Mouse (Mus musculus) testis, postnatal 10 days (tissue): Measurements from ENCODE around the gene Cacng8.

Experiments
- DNase-seq: peaks from one replicate; pipeline ENCODE4 v3.0.0; 2021; ENCODE audit warnings: low spot score

Cacng8 gene

GRCm38 (mm10) chr7:3432066-3432465 lies 41.6 kb downstream of the Cacng8 start:
- DNase-seq = no peak

- no peak for DNase-seq
Measured at GRCm38 (mm10) chr7:3437941-3438340, 47.5 kb downstream of the Cacng8 start.

GRCm38 (mm10) chr7:3439984-3440383 lies 49.5 kb downstream of the Cacng8 start:
- DNase-seq = no peak

- DNase-seq = no peak
Measured at GRCm38 (mm10) chr7:3440526-3440925, 50.0 kb downstream of the Cacng8 start.

- no peak for DNase-seq
Measured at GRCm38 (mm10) chr7:3442476-3443062, 52.1 kb downstream of the Cacng8 start.

GRCm38 (mm10) chr7:3444678-3445077 lies 54.2 kb downstream of the Cacng8 start:
- DNase-seq = no peak

- DNase-seq = no peak
Measured at GRCm38 (mm10) chr7:3446584-3446983, 56.1 kb downstream of the Cacng8 start.

GRCm38 (mm10) chr7:3447026-3447425 lies 56.5 kb downstream of the Cacng8 start:
- no peak for DNase-seq

GRCm38 (mm10) chr7:3448737-3449454 lies 58.4 kb downstream of the Cacng8 start:
- DNase-seq = peak; percentile 92

- DNase-seq = no peak
Measured at GRCm38 (mm10) chr7:3450671-3451070, 60.2 kb downstream of the Cacng8 start.

- no peak for DNase-seq
Measured at GRCm38 (mm10) chr7:3451161-3451560, 60.7 kb downstream of the Cacng8 start.

GRCm38 (mm10) chr7:3452821-3453485 lies 62.5 kb downstream of the Cacng8 start:
- no peak for DNase-seq

- no peak for DNase-seq
Measured at GRCm38 (mm10) chr7:3453486-3454183, 63.2 kb downstream of the Cacng8 start.

GRCm38 (mm10) chr7:3457111-3457840 lies 66.8 kb downstream of the Cacng8 start:
- no peak for DNase-seq

GRCm38 (mm10) chr7:3457841-3458217 lies 67.3 kb downstream of the Cacng8 start:
- DNase-seq = peak; percentile 51

GRCm38 (mm10) chr7:3460261-3460660 lies 69.8 kb downstream of the Cacng8 start:
- DNase-seq = no peak

- no peak for DNase-seq
Measured at GRCm38 (mm10) chr7:3463306-3463705, 72.8 kb downstream of the Cacng8 start.
